In the genomic region with DNA sequence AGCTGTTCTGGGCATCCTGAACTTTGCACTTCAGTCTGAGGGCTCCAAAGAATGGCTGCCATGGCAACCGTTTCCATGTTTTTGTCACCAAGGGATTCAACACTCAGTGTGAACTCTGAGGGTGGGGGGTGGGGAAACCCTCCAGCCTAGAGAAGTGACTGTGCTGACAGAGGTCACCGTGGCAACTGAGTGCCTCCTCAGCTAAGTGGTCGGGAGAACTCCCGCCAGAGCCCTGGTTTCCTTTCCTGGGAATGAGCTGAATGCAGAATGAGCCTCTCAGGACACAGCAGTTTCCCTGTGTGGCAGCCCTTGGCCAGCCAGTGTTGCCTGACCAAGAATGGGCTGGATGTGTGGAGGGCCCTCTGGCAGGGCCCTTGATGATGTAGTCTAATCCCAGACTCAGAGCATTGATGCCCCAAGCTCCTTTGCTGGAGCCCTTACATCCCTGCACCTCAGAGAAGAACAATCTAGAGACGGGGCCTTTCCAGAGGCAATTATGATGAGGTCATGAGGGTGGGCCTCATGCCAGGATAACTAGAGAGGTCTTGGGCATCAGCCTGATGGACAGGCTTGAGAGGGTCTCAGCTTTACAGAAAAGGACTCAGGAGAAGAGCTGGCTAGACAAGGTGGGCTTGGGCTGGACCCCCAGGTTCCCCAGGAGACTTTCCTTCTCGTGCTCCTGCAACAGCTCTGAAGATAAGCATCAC, we compare ENCODE assay signal across 9 mouse cellular contexts.
DNase-seq lines count a peak whose midpoint lies in the region; ATAC-seq and TF ChIP-seq lines count a peak whose summit lies in the region.
"Had no signal": no experiment of that assay in that cellular context is flagged by ENCODE, and none has a peak within 500 bp of the region (broad histone marks: within the 10 kb centered on the region; RNA-seq: fewer than 3 reads in every experiment).

No protein-coding gene starts in this region.

- H3K27ac ChIP-seq in kidney, embryonic 16.5 days (ENCODE audit: low read length): no peak overlapping the region
- H3K27ac ChIP-seq in forebrain, embryonic 16.5 days (ENCODE audit: low read length): peak overlapping the region; percentile 63; the same call in 1 of the 2 replicates
- H3K27ac ChIP-seq in lung, embryonic 14.5 days (ENCODE audit: low read depth): peak overlapping the region; percentile 74
- no peak overlapping the region for H3K27ac ChIP-seq in cerebellum, adult 2 months (ENCODE audit: insufficient read depth, low read length)
- H3K27ac ChIP-seq: embryonic facial prominence, embryonic 12.5 days had no signal

- 42% methylated on average over 6 of the region's 6 CpGs for WGBS in kidney, embryonic 16.5 days
- WGBS in forebrain, embryonic 16.5 days: 12% methylated on average over 6 of the region's 6 CpGs
- 23% methylated on average over 6 of the region's 6 CpGs for WGBS in lung, embryonic 14.5 days
- WGBS in cerebellum, adult 2 months: 53% methylated on average over 6 of the region's 6 CpGs

- no peaks in the 10 kb centered on the region for H3K9me3 ChIP-seq in kidney, embryonic 16.5 days (ENCODE audit: low read length)
- no peaks in the 10 kb centered on the region for H3K9me3 ChIP-seq in forebrain, embryonic 16.5 days (ENCODE audit: control insufficient read depth, low read length)
- no peaks in the 10 kb centered on the region for H3K9me3 ChIP-seq in lung, embryonic 14.5 days (ENCODE audit: low read depth, low read length)
- H3K9me3 ChIP-seq: embryonic facial prominence, embryonic 12.5 days had no signal

- DNase-seq in kidney, adult 18-20 months: peak; percentile 34
- DNase-seq in lung, embryonic 14.5 days: peak; percentile 71
- DNase-seq in retina, postnatal 1 day: peak; percentile 83
- no peak for DNase-seq in ovary, postnatal 36 days (ENCODE audit: low spot score)
- DNase-seq in cerebellum, adult 2 months: no peak
- DNase-seq in urinary bladder, adult 18-20 months (ENCODE audit: low spot score in 2 of 2): no peak

- peaks cover 25% of the 10 kb centered on the region for H3K4me1 ChIP-seq in kidney, embryonic 16.5 days (ENCODE audit: insufficient read depth, low read length)
- H3K4me1 ChIP-seq in forebrain, embryonic 16.5 days (replicated peaks; ENCODE audit: control insufficient read depth, insufficient read depth, low read length): peaks cover 19% of the 10 kb centered on the region
- peaks cover 27% of the 10 kb centered on the region for H3K4me1 ChIP-seq in lung, embryonic 14.5 days (ENCODE audit: insufficient read depth)
- H3K4me1 ChIP-seq in cerebellum, adult 2 months (ENCODE audit: control insufficient read depth, insufficient read depth, low read length): peaks cover 4% of the 10 kb centered on the region; the same call in 1 of the 2 replicates

- no peak overlapping the region for H3K4me3 ChIP-seq in kidney, embryonic 16.5 days (ENCODE audit: low read length)
- no peak overlapping the region for H3K4me3 ChIP-seq in forebrain, embryonic 16.5 days (replicated peaks; ENCODE audit: low read length)
- H3K4me3 ChIP-seq in lung, embryonic 14.5 days (ENCODE audit: low read depth, low read length): no peak overlapping the region
- H3K4me3 ChIP-seq in cerebellum, adult 2 months (replicated peaks; ENCODE audit: insufficient read depth, low read depth, low read length): no peak overlapping the region
- H3K4me3 ChIP-seq: embryonic facial prominence, embryonic 12.5 days had no signal

- no peaks in the 10 kb centered on the region for H3K36me3 ChIP-seq in kidney, embryonic 16.5 days (ENCODE audit: insufficient read depth, low read length)
- H3K36me3 ChIP-seq in forebrain, embryonic 16.5 days (ENCODE audit: control insufficient read depth, insufficient read depth): no peaks in the 10 kb centered on the region
- H3K36me3 ChIP-seq in lung, embryonic 14.5 days (ENCODE audit: insufficient read depth): no peaks in the 10 kb centered on the region
- H3K36me3 ChIP-seq: embryonic facial prominence, embryonic 12.5 days had no signal

- no peak for TF ChIP-seq CTCF in lung, embryonic 14.5 days (IDR thresholded peaks at IDR 0.05; ENCODE audit: low read depth)
- TF ChIP-seq CTCF in cerebellum, adult 2 months (IDR thresholded peaks at IDR 0.05; ENCODE audit: borderline replicate concordance, insufficient read depth, low read depth, low read length): no peak

- H3K9ac ChIP-seq in kidney, embryonic 16.5 days (replicated peaks; ENCODE audit: low read length): no peak overlapping the region
- no peak overlapping the region for H3K9ac ChIP-seq in forebrain, embryonic 16.5 days (replicated peaks; ENCODE audit: low read depth, low read length)
- no peak overlapping the region for H3K9ac ChIP-seq in lung, embryonic 14.5 days
- H3K9ac ChIP-seq: embryonic facial prominence, embryonic 12.5 days had no signal

- no peak for TF ChIP-seq POLR2A in cerebellum, adult 2 months (IDR thresholded peaks at IDR 0.05; ENCODE audit: borderline replicate concordance, insufficient read depth, low read length)

- H3K4me2 ChIP-seq in kidney, embryonic 16.5 days (replicated peaks; ENCODE audit: low read depth, low read length): no peak overlapping the region
- H3K4me2 ChIP-seq in forebrain, embryonic 16.5 days (ENCODE audit: low read length): no peak overlapping the region
- no peak overlapping the region for H3K4me2 ChIP-seq in lung, embryonic 14.5 days
- H3K4me2 ChIP-seq: embryonic facial prominence, embryonic 12.5 days had no signal

- no peak for ATAC-seq in kidney, embryonic 16.5 days (ENCODE audit: low FRiP score, low TSS enrichment)
- peak; percentile 66 for ATAC-seq in forebrain, embryonic 16.5 days
- peak; percentile 11; the same call in 1 of the 2 replicates for ATAC-seq in lung, embryonic 14.5 days (ENCODE audit: insufficient read depth)

- H3K27me3 ChIP-seq in kidney, embryonic 16.5 days (ENCODE audit: insufficient read depth, low read length): no peaks in the 10 kb centered on the region
- no peaks in the 10 kb centered on the region for H3K27me3 ChIP-seq in forebrain, embryonic 16.5 days (replicated peaks; ENCODE audit: control insufficient read depth, insufficient read depth, low read length)
- H3K27me3 ChIP-seq in lung, embryonic 14.5 days (ENCODE audit: insufficient read depth, low read length): no peaks in the 10 kb centered on the region
- H3K27me3 ChIP-seq in cerebellum, adult 2 months (ENCODE audit: control insufficient read depth, insufficient read depth, low read length): no peaks in the 10 kb centered on the region
- H3K27me3 ChIP-seq: embryonic facial prominence, embryonic 12.5 days had no signal

Comparison
In these comparisons a context has a peak if more than half of its experiments do, and no peak if none do; other contexts are left out.
1. DNase-seq: peak in kidney, adult 18-20 months (single experiment), lung, embryonic 14.5 days (single experiment) and retina, postnatal 1 day (single experiment); none in ovary, postnatal 36 days (single experiment), cerebellum, adult 2 months (0 of 2) and urinary bladder, adult 18-20 months (0 of 2).
2. H3K27ac ChIP-seq: peak in forebrain, embryonic 16.5 days (single experiment) and lung, embryonic 14.5 days (single experiment); none in kidney, embryonic 16.5 days (single experiment) and cerebellum, adult 2 months (single experiment).